Mouse (Mus musculus): ENCODE data around the gene Psenen. TPM values are rescaled to one million over a fixed set of nuclear protein-coding genes. Genes with fewer than 3 reads are reported as not detected.

Gene Psenen
- polyA plus RNA-seq, 1 experiment from 2014 or later = 80.1 TPM

GRCm38 (mm10) chr7:30552102-30553020 lies 11.1 kb downstream of the Psenen start, which contains the start of the genes Hspb6 and Proser3:
Gene Hspb6 (plus strand): TSS chr7:30552178.
Gene Proser3 (minus strand): TSS chr7:30552299.
- Histone ChIP-seq H3K4me3 (replicated peaks) (peak within 1 kb of the TSS; percentile 71), H3K4me2 (peak within 1 kb of the TSS; percentile 92), H3K27me3 (no peaks in the 10 kb centered on the region), H3K9ac (peak within 1 kb of the TSS; percentile 91), H3K9me3 (replicated peaks) (no peaks in the 10 kb centered on the region), H3K36me3 (peaks cover 41% of the 10 kb centered on the region), H3K27ac (peak within 1 kb of the TSS; percentile 95), H3K4me1 (replicated peaks) (peaks cover 31% of the 10 kb centered on the region)
- peak; percentile 90 for ATAC-seq (ENCODE audit: low read depth)
- under 1% methylated on average over 44 of the region's 44 CpGs for whole genome bisulfite sequencing (ENCODE audit: insufficient replicate concordance)
- peak; percentile 95 for DNase-seq

DNA sequence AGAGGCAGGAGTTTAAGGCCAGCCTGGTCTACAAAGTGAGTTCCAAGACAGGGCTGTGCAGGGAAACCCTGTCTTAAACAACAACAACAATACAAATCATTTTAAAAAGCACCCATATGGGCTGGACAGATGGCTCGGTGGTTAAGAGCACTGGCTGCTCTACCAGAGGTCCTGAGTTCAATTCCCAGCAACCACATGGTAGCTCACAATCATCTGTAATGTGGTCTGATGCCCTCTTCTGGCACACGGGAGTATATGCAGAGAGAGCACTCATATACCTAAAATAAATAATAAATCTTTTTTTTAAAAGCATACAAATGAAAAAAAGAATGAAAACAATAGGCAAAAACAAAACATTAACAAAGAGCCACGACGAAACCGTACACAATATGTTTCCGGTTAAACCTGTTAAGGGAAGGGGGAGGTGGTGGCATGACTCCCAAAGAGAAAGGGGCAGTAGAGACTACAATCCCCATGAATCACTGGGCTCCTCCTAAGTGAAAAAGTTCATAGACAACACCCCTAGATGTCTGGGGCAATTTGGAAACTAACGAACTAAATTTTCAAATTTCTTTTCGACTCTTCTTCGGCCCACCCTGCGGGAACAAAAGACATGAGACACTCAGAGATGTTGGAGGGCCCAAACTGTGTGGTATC lies 11.9 kb downstream of the Psenen start:
- peak; percentile 42 for ATAC-seq (ENCODE audit: low read depth)
- under 1% methylated on average over 10 of the region's 10 CpGs for WGBS (ENCODE audit: insufficient replicate concordance)
- DNase-seq = no peak
- Histone ChIP-seq H3K9ac (peak overlapping the region; percentile 78), H3K27me3 (no peaks in the 10 kb centered on the region), H3K4me1 (replicated peaks) (peaks cover 31% of the 10 kb centered on the region), H3K9me3 (replicated peaks) (no peaks in the 10 kb centered on the region), H3K36me3 (peaks cover 36% of the 10 kb centered on the region), H3K4me3 (replicated peaks) (peak overlapping the region; percentile 71), H3K27ac (peak overlapping the region; percentile 92), H3K4me2 (peak overlapping the region; percentile 92)

- Histone ChIP-seq H3K9ac (no peak overlapping the region), H3K4me3 (replicated peaks) (no peak overlapping the region), H3K27me3 (no peaks in the 10 kb centered on the region), H3K4me2 (no peak overlapping the region), H3K9me3 (replicated peaks) (no peaks in the 10 kb centered on the region), H3K27ac (no peak overlapping the region), H3K4me1 (replicated peaks) (peaks cover 31% of the 10 kb centered on the region), H3K36me3 (peaks cover 35% of the 10 kb centered on the region)
- WGBS (ENCODE audit: insufficient replicate concordance) = 88% methylated on average over 1 of the region's 1 CpGs
- no peak for DNase-seq
- no peak for ATAC-seq (ENCODE audit: low read depth)
These were observed 12.8 kb downstream of the Psenen start for GRCm38 (mm10) chr7:30550603-30551002.

- no peak overlapping the region for H3K4me3 ChIP-seq (replicated peaks)
- H3K27me3 ChIP-seq = no peaks in the 10 kb centered on the region
- DNase-seq (no peak), ATAC-seq (ENCODE audit: low read depth) (no peak)
- peaks cover 31% of the 10 kb centered on the region for H3K4me1 ChIP-seq (replicated peaks)
- H3K27ac ChIP-seq = no peak overlapping the region
- H3K36me3 ChIP-seq = peaks cover 30% of the 10 kb centered on the region
- H3K9me3 ChIP-seq (replicated peaks) = no peaks in the 10 kb centered on the region
- WGBS (ENCODE audit: insufficient replicate concordance) = 66% methylated on average over 2 of the region's 2 CpGs
- no peak overlapping the region for H3K4me2 ChIP-seq
- H3K9ac ChIP-seq = no peak overlapping the region
These were observed 13.5 kb downstream of the Psenen start for GRCm38 (mm10) chr7:30549880-30550279.

DNA sequence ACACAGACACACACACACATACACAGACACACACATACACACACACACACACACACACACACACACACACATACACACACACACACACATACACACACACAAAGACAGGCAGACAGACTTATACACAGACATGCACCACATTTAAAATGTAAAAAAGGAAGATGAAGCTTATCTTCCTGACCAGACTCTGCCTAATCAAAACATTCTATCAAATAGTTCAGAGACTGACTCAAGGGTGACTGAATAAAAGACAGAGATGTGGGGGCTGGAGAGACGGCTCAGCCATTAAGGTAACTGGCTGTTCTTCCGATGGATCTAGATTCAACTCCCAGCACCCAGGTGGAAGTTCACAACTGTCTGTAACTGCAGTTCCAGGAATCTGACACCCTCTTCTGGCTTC lies 19.1 kb downstream of the Psenen start:
- Histone ChIP-seq H3K4me2 (no peak overlapping the region), H3K4me3 (replicated peaks) (no peak overlapping the region), H3K4me1 (replicated peaks) (peaks cover 9% of the 10 kb centered on the region), H3K36me3 (peaks cover 45% of the 10 kb centered on the region), H3K27me3 (no peaks in the 10 kb centered on the region), H3K27ac (no peak overlapping the region), H3K9me3 (replicated peaks) (no peaks in the 10 kb centered on the region), H3K9ac (no peak overlapping the region)
- ATAC-seq (ENCODE audit: low read depth) (peak; percentile 39; the same call in 1 of the 2 replicates), DNase-seq (no peak)
- WGBS (ENCODE audit: insufficient replicate concordance) = 46% methylated on average over 2 of the region's 2 CpGs

DNA sequence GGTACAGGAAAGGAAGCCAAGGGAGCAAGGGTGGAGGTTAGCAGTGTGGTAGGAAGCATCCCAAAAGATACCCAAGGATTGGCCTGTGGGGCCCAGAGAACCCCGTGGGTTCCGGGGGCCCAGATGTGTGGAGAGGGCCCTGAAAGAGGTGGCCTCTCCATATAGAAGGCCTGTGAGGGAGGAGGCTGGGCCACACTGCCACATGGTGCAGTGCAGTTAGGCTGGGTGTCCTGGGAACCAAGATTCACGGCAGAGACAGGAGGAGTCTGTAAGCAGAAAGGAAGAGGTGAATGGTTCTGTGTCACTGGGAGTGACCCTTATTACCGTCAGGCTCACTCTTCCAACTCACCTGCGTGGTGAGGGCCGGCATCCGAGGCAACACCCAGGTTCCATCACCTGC lies 22.9 kb downstream of the Psenen start:
- WGBS (ENCODE audit: insufficient replicate concordance) = 79% methylated on average over 7 of the region's 7 CpGs
- Histone ChIP-seq H3K9ac (no peak overlapping the region), H3K4me3 (replicated peaks) (no peak overlapping the region), H3K36me3 (peaks cover 28% of the 10 kb centered on the region), H3K4me1 (replicated peaks) (peaks cover 16% of the 10 kb centered on the region), H3K4me2 (no peak overlapping the region), H3K27ac (no peak overlapping the region), H3K27me3 (no peaks in the 10 kb centered on the region), H3K9me3 (replicated peaks) (no peaks in the 10 kb centered on the region)
- ATAC-seq (ENCODE audit: low read depth) (no peak), DNase-seq (no peak)

DNA sequence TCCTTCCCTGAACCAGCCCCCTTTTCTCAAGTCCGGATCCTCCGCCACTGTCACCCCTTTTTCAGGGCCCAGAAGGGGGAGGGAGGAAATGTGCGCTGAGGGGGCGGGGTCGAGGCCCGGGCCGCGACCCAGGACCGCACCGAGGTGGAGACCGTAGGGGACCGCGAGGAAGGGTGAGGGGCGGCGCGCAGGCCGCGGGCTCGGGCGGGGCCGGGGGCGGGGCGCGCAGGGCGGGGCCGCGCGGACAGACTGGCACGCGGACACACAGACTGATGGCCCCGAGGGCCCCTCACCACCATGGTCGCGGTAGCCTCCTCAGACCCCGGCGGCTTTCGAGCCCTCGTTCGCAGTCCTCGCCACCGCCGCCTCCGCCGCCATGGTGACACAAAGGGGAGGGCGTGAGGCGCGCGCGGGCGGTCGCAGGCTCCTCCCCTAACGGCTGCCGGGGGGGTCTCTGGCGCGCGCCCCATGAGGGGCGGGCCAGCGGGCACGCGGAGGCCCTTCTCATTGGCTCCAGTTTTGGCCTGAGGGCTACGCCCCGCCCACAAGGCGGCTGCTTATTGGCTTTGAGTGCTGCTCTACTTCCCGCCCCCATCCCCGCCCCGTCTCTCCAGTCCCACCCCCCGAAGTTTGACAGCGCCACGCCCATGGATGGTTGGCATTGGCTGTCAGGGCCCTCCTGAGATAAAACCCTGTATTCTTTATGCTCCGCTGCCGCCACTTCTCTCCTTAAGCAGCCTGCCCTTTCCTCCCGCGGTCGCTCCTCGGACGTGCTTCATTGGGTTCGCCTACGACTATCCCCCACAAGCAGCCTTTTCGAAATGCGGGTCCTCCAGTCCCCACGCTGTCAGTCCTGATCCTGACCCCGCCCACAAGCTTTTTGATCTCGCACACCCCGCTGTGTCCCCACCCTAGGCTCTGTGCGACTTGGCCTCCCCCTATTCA lies 28.5 kb downstream of the Psenen start, which contains the start of gene Arhgap33:
Gene Arhgap33, minus strand, starts transcription at position 428 of the 945 bp plus-strand sequence.
- Histone ChIP-seq H3K9ac (peak within 1 kb of the TSS; percentile 81), H3K4me3 (replicated peaks) (peak within 1 kb of the TSS; percentile 80), H3K27ac (peak within 1 kb of the TSS; percentile 71), H3K4me1 (replicated peaks) (peaks cover 45% of the 10 kb centered on the region), H3K9me3 (replicated peaks) (no peaks in the 10 kb centered on the region), H3K36me3 (peaks cover 30% of the 10 kb centered on the region), H3K4me2 (peak within 1 kb of the TSS; percentile 95), H3K27me3 (no peaks in the 10 kb centered on the region)
- WGBS (ENCODE audit: insufficient replicate concordance) = under 1% methylated on average over 63 of the region's 84 CpGs
- DNase-seq (peak; percentile 95), ATAC-seq (ENCODE audit: low read depth) (peak; percentile 92)

DNA sequence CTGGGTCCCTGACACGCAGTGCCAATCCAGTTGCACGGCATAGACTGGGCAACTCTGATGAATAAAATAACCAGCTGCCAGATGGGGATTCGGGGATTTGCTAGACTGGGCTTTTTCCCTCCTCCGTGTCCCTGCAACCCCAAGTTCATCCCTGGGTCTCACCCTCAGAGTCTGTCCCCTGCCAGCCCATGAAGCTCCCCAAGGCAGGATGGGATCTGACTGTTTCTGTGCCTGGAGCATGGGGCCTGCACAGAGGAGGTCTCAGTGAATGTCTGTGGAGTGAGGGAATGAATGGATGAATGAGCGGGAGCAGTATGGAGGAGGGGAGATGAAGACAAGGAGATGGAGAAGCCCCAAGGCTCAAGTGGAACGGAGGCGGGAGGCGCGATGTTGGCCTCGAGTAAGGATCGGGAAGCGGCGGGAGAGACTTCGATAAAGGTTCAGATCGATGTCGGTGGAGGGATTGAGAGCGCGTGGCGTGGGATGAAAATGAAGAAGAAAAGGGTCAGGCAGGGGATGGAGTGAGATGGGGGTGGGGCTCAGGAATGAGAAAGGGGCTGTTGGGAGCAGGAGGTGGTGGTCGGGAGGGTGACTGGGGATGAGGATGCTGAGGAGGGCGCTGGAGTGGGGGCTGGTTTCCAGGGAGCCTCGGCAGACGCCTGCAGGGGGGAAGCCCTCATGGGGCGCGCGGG lies 29.3 kb downstream of the Psenen start:
- no peak for DNase-seq
- 17% methylated on average over 26 of the region's 26 CpGs for WGBS (ENCODE audit: insufficient replicate concordance)
- H3K9ac ChIP-seq = peak overlapping the region; percentile 81
- H3K27me3 ChIP-seq = no peaks in the 10 kb centered on the region
- no peaks in the 10 kb centered on the region for H3K9me3 ChIP-seq (replicated peaks)
- H3K36me3 ChIP-seq = peaks cover 33% of the 10 kb centered on the region
- ATAC-seq (ENCODE audit: low read depth) = no peak
- peaks cover 45% of the 10 kb centered on the region for H3K4me1 ChIP-seq (replicated peaks)
- H3K27ac ChIP-seq = peak overlapping the region; percentile 71; the same call in 1 of the 2 replicates
- H3K4me3 ChIP-seq (replicated peaks) = peak overlapping the region; percentile 80
- peak overlapping the region; percentile 95 for H3K4me2 ChIP-seq

- Histone ChIP-seq H3K4me3 (replicated peaks) (no peak overlapping the region), H3K4me2 (no peak overlapping the region), H3K4me1 (replicated peaks) (peaks cover 45% of the 10 kb centered on the region), H3K36me3 (peaks cover 45% of the 10 kb centered on the region), H3K9me3 (replicated peaks) (no peaks in the 10 kb centered on the region), H3K27me3 (no peaks in the 10 kb centered on the region), H3K27ac (no peak overlapping the region), H3K9ac (no peak overlapping the region)
- ATAC-seq (ENCODE audit: low read depth) (no peak), DNase-seq (no peak)
- WGBS (ENCODE audit: insufficient replicate concordance) = 73% methylated on average over 8 of the region's 8 CpGs
These were observed 30.5 kb downstream of the Psenen start for GRCm38 (mm10) chr7:30532931-30533330.

DNA sequence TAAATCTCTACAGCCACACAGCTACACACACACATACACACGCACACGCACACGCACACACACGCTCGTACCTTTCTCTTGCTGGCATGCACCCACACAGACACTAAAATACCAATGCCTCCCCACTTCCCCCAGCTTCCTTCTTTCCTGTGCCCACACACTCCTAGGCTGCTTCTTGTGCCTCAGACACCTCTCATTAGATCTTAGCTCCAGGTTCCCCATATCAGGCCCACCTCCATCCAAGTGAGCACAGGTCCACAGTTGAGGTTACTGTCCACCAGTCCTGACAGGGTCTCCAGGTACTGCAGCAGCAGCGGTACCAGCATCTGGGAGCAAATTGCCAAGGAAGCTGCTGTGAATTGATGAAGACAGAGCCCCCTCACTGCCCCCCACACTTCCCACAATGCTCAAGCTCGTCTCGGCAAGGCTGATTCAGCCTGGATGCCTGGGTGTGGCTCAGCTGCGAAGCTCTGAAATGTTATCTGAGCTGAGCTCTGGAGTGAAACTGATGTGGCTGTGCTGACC lies 32.1 kb downstream of the Psenen start:
- Histone ChIP-seq H3K27ac (no peak overlapping the region), H3K36me3 (peaks cover 60% of the 10 kb centered on the region), H3K4me2 (no peak overlapping the region), H3K27me3 (no peaks in the 10 kb centered on the region), H3K9ac (no peak overlapping the region), H3K4me3 (replicated peaks) (no peak overlapping the region), H3K4me1 (replicated peaks) (peaks cover 50% of the 10 kb centered on the region), H3K9me3 (replicated peaks) (no peaks in the 10 kb centered on the region)
- DNase-seq (no peak), ATAC-seq (ENCODE audit: low read depth) (no peak)
- WGBS (ENCODE audit: insufficient replicate concordance) = 68% methylated on average over 9 of the region's 9 CpGs

All from liver, embryonic 13.5 days (tissue).